Mouse (Mus musculus) embryonic facial prominence, embryonic 13.5 days (tissue): ENCODE results near the gene Slc4a4. TPM values are rescaled to one million over a fixed set of nuclear protein-coding genes. Genes with fewer than 3 reads are reported as not detected.

ENCODE experiments used
- ATAC-seq: fragments of 200-750 bp; cut with Nextera tagmentation; 2 replicates; pipeline ENCODE4 v1.8.0; 2017; ENCODE audit warnings: low read depth; ENCODE audit not compliant: insufficient number of reproducible peaks, insufficient read depth, low FRiP score, low TSS enrichment
- H3K27ac ChIP-seq: fragments of 300-500 bp; sonication (generic); 2 replicates; pipeline ENCODE4 v1.5.1; 2015; ENCODE audit warnings: moderate library complexity, mild to moderate bottlenecking, inconsistent platforms
- H3K27me3 ChIP-seq: fragments of 300-500 bp; sonication (generic); 2 replicates; pipeline ENCODE4 v1.6.1; 2015; ENCODE audit warnings: mild to moderate bottlenecking, inconsistent platforms
- H3K36me3 ChIP-seq: fragments of 300-500 bp; sonication (generic); 2 replicates; pipeline ENCODE4 v1.6.1; 2015; ENCODE audit warnings: mild to moderate bottlenecking, inconsistent platforms
- H3K4me1 ChIP-seq: fragments of 300-500 bp; sonication (generic); 2 replicates; pipeline ENCODE4 v1.6.1; 2015; ENCODE audit warnings: inconsistent platforms
- H3K4me2 ChIP-seq: fragments of 300-500 bp; sonication (generic); 2 replicates; pipeline ENCODE4 v1.6.1; 2015; ENCODE audit warnings: moderate library complexity, mild to moderate bottlenecking, inconsistent platforms
- H3K4me3 ChIP-seq: fragments of 300-500 bp; sonication (generic); 2 replicates; pipeline ENCODE4 v1.5.1; 2015; ENCODE audit warnings: mild to moderate bottlenecking, inconsistent platforms
- H3K9ac ChIP-seq: fragments of 300-500 bp; sonication (generic); 2 replicates; pipeline ENCODE4 v1.6.1; 2015; ENCODE audit warnings: mild to moderate bottlenecking, inconsistent platforms
- H3K9me3 ChIP-seq: fragments of 300-500 bp; sonication (generic); 2 replicates; pipeline ENCODE4 v1.6.1; 2016; ENCODE audit warnings: inconsistent platforms
- WGBS: fragments of 180-500 bp; shearing (Covaris S2); methylation state at CpG from one replicate; pipeline ENCODE4 v1.1.7; 2015; ENCODE audit warnings: mixed read lengths; 5-methylcytosine and 5-hydroxymethylcytosine counted together
- polyA plus RNA-seq: library from polyadenylated mRNA; unstranded; fragments of >200 nt; fragmentation: Nextera tagmentation; extraction: Ambion mirVana; gene quantifications from 2 replicates; pipeline ENCODE4 v1.2.1, GENCODE M21; 2015

Slc4a4 gene
- polyA plus RNA-seq, 1 experiment from 2014 or later, result 1.8 TPM

GRCm38 (mm10) chr5:89209973-89210703 lies 323.5 kb downstream of the Slc4a4 start:
- Histone ChIP-seq H3K9me3 (no peaks in the 10 kb centered on the region), H3K36me3 (no peaks in the 10 kb centered on the region), H3K4me3 (no peak overlapping the region), H3K27me3 (no peaks in the 10 kb centered on the region), H3K9ac (no peak overlapping the region), H3K4me2 (no peak overlapping the region), H3K27ac (no peak overlapping the region), H3K4me1 (no peaks in the 10 kb centered on the region)
- 81% methylated on average over 7 of the region's 7 CpGs for WGBS
- no peak for ATAC-seq

- 62% methylated on average over 1 of the region's 1 CpGs for WGBS
- Histone ChIP-seq H3K4me3 (no peak overlapping the region), H3K9me3 (no peaks in the 10 kb centered on the region), H3K4me1 (no peaks in the 10 kb centered on the region), H3K36me3 (no peaks in the 10 kb centered on the region), H3K27ac (no peak overlapping the region), H3K4me2 (no peak overlapping the region), H3K9ac (no peak overlapping the region), H3K27me3 (no peaks in the 10 kb centered on the region)
- no peak for ATAC-seq
Observed at GRCm38 (mm10) chr5:89211057-89211456, 324.4 kb downstream of the Slc4a4 start.

DNA sequence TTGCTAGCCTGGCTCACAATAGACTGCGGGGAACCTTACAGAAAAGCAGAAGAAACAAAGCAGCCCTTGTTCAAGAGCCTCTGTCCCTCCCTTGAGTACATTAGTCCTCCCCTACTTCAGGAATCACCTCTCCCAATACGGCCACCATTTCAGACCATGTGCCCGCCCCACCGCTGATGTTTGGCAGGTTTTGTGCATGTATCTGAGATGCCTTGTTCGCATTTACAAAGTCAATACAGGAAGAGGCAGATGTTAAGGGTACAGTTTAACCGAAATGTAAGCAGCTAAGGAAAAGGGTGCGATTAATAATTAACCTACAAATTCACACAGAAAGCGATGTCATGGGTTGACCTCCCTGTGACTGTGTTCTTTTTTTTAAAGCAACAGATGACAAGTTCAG lies 331.6 kb downstream of the Slc4a4 start:
- Histone ChIP-seq H3K36me3 (no peaks in the 10 kb centered on the region), H3K27ac (no peak overlapping the region), H3K9ac (no peak overlapping the region), H3K27me3 (no peaks in the 10 kb centered on the region), H3K4me1 (no peaks in the 10 kb centered on the region), H3K4me3 (no peak overlapping the region), H3K4me2 (no peak overlapping the region), H3K9me3 (no peaks in the 10 kb centered on the region)
- no peak for ATAC-seq
- WGBS, result 85% methylated on average over 8 of the region's 8 CpGs

DNA sequence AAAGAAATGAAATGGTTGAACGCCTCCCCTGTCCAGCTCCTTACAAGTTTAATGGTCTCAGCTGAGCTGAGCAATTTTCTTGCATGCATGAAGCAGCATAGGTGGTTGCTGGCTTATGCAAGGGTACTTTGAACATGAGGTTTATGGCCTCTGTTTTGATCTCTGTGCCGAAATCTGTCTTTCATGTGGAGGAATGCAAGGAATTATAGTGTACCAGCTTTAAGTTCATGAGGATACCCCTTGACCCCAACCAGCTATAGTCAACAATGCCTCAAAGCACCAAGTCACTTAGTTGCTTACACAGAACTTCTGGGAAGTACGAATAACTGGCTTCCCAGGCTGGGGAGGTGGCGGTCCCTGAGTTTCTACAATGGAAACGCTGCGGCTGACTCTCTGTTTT lies 332.1 kb downstream of the Slc4a4 start:
- 77% methylated on average over 6 of the region's 6 CpGs for WGBS
- Histone ChIP-seq H3K9ac (no peak overlapping the region), H3K27ac (no peak overlapping the region), H3K4me2 (no peak overlapping the region), H3K9me3 (no peaks in the 10 kb centered on the region), H3K27me3 (no peaks in the 10 kb centered on the region), H3K4me1 (no peaks in the 10 kb centered on the region), H3K4me3 (no peak overlapping the region), H3K36me3 (no peaks in the 10 kb centered on the region)
- no peak for ATAC-seq

- H3K27ac ChIP-seq, result no peak overlapping the region
- H3K9me3 ChIP-seq, result no peaks in the 10 kb centered on the region
- no peak overlapping the region for H3K9ac ChIP-seq
- 41% methylated on average over 1 of the region's 1 CpGs for WGBS
- no peak overlapping the region for H3K4me2 ChIP-seq
- no peaks in the 10 kb centered on the region for H3K27me3 ChIP-seq
- no peak for ATAC-seq
- no peak overlapping the region for H3K4me3 ChIP-seq
- no peaks in the 10 kb centered on the region for H3K36me3 ChIP-seq
- H3K4me1 ChIP-seq, result no peaks in the 10 kb centered on the region
Observed at GRCm38 (mm10) chr5:89221658-89222057, 335.0 kb downstream of the Slc4a4 start.

DNA sequence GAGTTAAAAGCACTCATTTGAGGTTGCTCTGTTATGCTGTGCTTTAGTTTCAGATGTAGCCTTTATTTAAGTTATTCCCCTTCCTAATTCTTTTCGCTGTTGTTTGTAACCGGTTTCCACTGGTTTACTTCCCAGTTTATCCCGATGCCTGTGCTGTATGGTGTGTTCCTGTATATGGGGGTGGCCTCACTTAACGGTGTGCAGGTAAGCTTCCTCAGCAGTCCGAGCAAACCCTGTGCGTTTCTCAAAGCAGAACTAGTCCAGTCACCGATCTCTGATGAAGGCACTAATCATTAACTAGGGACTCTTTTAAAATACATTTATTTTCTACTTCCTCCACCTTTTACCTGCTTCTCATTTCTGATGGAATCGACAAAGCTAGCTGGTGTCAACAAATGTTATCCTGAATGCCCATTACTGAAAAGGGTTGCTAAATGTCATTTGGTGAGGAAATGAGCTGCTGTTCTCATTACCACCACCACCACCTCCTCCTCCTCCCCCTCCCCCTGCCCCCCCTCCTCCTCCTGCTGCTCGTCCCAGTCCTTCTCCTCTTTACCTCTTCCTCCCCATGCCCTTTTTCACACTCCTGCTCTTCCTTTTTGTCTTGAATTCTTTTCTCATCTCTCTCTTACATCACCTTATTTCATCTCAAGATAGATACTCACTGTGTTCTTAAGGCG lies 336.6 kb downstream of the Slc4a4 start:
- no peak for ATAC-seq
- no peak overlapping the region for H3K4me2 ChIP-seq
- 64% methylated on average over 10 of the region's 10 CpGs for WGBS
- H3K36me3 ChIP-seq, result no peaks in the 10 kb centered on the region
- no peaks in the 10 kb centered on the region for H3K27me3 ChIP-seq
- no peaks in the 10 kb centered on the region for H3K4me1 ChIP-seq
- H3K9me3 ChIP-seq, result no peaks in the 10 kb centered on the region
- H3K27ac ChIP-seq, result no peak overlapping the region
- no peak overlapping the region for H3K4me3 ChIP-seq
- H3K9ac ChIP-seq, result no peak overlapping the region

DNA sequence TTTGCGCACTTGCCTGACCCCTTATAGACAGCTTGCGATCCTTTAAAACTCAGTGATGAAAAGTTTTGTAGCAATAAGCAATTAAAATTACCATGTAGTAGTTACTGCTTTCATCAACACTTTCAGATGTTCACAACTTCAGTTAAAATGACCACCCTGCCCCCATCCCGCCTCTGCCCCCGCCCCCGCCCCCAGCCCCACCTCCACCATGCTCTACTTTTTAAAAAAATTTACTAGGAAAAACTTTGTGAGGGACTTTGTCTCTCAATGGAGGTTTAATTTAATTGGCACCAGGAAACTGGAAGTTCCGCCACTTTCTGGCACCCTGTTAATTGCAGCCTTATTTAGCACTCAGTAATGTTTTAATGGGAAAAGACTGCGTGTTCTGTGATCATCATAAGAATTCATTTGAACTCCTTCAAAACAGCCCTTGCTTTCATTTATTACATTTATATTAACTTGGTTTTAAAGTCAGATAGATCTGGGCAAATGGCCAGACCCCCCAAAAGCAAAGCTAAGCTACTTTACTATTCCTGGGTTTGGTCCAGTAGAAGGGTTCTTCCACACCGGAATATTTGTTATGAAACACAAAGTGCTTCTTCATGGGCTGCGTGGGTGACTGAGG lies 337.2 kb downstream of the Slc4a4 start:
- ATAC-seq, result no peak
- 69% methylated on average over 9 of the region's 9 CpGs for WGBS
- H3K4me2 ChIP-seq, result no peak overlapping the region

DNA sequence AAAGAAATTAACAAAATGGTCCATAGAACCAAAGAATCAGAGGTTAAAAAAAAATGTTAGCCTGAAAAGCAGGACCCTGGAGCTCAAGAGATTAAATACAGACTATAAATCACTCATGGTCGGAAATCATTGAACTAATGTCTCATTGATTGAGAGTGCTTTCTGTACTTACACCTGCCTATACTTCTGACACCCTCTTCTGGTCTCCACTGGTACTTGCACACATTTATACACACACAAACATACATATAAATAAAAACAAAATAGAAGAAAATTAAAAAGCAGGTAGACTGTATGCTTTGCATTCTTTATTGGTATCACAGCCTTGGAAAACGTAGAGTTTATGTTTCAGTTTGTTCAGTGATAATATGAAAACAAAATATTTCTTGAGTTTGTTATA lies 341.3 kb downstream of the Slc4a4 start:
- Histone ChIP-seq H3K27me3 (no peaks in the 10 kb centered on the region), H3K9ac (no peak overlapping the region), H3K27ac (no peak overlapping the region), H3K4me1 (no peaks in the 10 kb centered on the region), H3K4me2 (no peak overlapping the region), H3K9me3 (no peaks in the 10 kb centered on the region), H3K36me3 (no peaks in the 10 kb centered on the region), H3K4me3 (no peak overlapping the region)
- ATAC-seq, result no peak
- 86% methylated on average over 2 of the region's 2 CpGs for WGBS

More for the DNA sequence above, 337.2 kb downstream of the Slc4a4 start:
- Histone ChIP-seq H3K36me3 (no peaks in the 10 kb centered on the region), H3K4me3 (no peak overlapping the region), H3K4me1 (no peaks in the 10 kb centered on the region), H3K9me3 (no peaks in the 10 kb centered on the region), H3K27ac (no peak overlapping the region), H3K9ac (no peak overlapping the region), H3K27me3 (no peaks in the 10 kb centered on the region)

DNA sequence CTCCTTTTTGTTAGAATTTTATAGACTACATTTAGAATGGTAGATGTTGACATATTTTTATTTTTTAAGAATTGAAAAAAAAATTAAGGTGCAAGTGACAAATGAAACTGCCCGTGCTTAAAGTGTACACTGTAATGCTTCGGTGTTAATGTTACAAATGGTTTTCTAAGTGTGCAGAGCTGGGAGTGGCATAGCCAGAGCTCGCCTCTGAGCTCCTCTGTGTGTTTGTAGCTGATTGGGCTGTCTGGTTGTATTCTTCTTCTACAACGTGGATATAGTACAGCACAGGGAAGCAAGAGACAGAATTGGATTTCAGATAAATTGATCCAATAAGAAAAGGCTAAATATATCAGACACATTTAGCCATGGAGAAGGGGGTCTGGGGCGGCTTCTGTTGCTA lies 343.0 kb downstream of the Slc4a4 start:
- no peak for ATAC-seq

DNA sequence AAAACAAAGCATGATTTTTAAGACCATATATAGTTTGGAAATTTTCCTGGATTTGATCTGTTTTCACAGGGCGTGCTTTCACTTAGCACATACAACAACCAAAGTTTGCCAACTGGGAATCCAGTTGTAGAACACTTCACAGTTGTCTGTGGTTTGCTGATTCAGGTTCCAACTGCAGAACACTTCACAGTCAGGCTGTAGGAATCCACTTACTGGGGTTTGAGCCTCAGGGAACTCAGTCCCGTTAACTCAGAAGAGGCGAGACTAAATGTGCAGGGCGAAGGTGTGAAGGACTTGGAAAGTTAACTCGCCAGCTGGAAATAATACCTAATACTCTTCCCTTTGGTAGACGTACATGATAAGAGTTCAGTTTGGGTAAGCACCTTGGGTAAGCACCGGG lies 345.7 kb downstream of the Slc4a4 start:
- H3K36me3 ChIP-seq, result no peaks in the 10 kb centered on the region
- no peak overlapping the region for H3K9ac ChIP-seq
- no peak for ATAC-seq
- no peaks in the 10 kb centered on the region for H3K4me1 ChIP-seq
- WGBS, result 75% methylated on average over 7 of the region's 7 CpGs
- no peaks in the 10 kb centered on the region for H3K9me3 ChIP-seq
- no peak overlapping the region for H3K4me2 ChIP-seq
- no peak overlapping the region for H3K27ac ChIP-seq
- no peak overlapping the region for H3K4me3 ChIP-seq
- no peaks in the 10 kb centered on the region for H3K27me3 ChIP-seq

More for the DNA sequence above, 343.0 kb downstream of the Slc4a4 start:
- H3K9ac ChIP-seq, result no peak overlapping the region
- 75% methylated on average over 5 of the region's 5 CpGs for WGBS
- H3K9me3 ChIP-seq, result no peaks in the 10 kb centered on the region
- H3K4me2 ChIP-seq, result no peak overlapping the region
- H3K36me3 ChIP-seq, result no peaks in the 10 kb centered on the region
- no peaks in the 10 kb centered on the region for H3K4me1 ChIP-seq
- H3K27me3 ChIP-seq, result no peaks in the 10 kb centered on the region
- H3K4me3 ChIP-seq, result no peak overlapping the region
- no peak overlapping the region for H3K27ac ChIP-seq

DNA sequence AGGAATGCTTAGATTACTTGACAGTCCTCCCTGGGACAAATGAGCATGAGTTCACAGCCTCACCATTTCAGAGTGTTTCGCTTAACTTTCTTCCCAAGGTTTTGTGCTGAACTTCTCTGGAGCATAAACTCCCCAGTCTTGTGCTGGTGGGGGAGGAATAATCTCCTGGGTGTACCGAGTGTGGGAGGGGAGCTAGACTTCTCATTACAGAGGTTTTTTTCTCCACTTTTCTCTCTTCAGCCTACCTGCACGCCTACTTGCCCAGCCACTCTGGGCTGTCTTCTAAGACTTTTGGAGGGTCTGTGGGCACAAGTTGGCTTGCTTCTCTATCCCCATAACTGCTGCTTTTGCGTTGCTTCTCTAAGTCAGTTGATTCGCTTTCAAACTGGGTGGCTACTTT lies 365.2 kb downstream of the Slc4a4 start:
- Histone ChIP-seq H3K4me3 (no peak overlapping the region), H3K27me3 (no peaks in the 10 kb centered on the region)

More for the DNA sequence above, 365.2 kb downstream of the Slc4a4 start:
- no peaks in the 10 kb centered on the region for H3K9me3 ChIP-seq
- H3K36me3 ChIP-seq, result no peaks in the 10 kb centered on the region
- no peaks in the 10 kb centered on the region for H3K4me1 ChIP-seq
- H3K4me2 ChIP-seq, result no peak overlapping the region
- H3K27ac ChIP-seq, result no peak overlapping the region
- no peak for ATAC-seq
- H3K9ac ChIP-seq, result no peak overlapping the region
- 82% methylated on average over 5 of the region's 5 CpGs for WGBS
